Mouse (Mus musculus) layer of hippocampus, adult 11-12 months (tissue): ENCODE results near the gene Agmat.
"Not testable (repeated sequence)": the region's sequence is repeated elsewhere in the genome, so short reads cannot be mapped to it uniquely, and the experiment has no call there.

Source experiments
- DNase-seq: peaks from one replicate; pipeline ENCODE4 v3.0.0; 2022; ENCODE audit warnings: low spot score

Agmat gene

DNA sequence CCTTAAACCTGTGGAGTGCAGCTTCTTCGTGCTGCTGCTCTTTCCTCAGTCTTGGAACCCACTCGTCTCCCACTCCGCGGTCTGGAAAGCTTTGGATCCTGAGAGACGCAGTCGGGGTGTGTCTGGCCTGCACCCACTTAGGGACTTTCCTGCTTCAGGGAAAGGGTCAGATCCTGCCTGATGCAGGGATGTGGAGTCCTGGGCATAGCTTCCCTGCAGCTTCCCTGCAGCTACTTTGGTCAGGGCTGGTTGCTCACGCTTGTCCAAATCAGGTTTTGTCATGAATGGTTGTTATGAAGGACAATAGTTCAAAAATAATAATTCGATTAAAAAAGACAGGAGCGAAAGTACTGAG lies 11.3 kb upstream of the Agmat start:
- DNase-seq: no peak

DNA sequence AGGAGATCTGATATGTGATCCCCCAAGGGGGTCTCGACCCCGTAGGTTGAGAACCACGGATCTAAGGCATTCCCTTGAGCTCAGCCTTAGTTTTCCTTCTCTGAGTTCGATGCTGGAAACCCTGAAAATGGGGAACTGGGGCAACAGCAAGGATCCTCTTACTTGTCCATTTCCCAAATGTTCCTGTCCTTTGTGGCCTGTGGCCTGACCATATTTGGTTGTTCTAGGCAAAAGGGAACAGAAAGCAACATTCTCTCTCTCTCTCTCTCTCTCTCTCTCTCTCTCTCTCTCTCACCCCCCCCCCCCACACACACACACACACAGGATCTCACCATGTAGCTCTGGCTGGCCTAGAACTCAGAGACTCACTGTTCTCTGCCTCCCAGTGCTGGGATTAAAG lies 9.6 kb upstream of the Agmat start:
- no peak for DNase-seq

DNA sequence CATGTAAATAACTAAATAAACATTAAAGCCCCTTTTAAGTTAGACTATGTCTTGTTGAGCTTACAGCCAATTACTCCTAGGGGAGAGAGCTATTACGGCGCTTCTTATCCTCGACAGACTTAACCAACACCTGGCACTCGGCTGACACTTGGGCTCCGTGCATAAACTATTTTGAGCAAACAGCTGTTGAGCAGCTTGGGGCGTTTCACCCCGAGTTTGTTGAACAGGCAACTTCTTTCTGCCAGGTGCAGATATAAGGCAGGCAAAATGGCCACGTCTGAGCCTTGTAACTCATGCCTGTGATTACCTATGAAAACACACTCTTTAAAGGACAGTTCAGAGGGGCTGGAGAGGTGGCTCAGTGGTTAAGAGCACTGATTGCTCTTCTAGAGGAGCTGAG lies 8.5 kb upstream of the Agmat start:
- no peak for DNase-seq

DNA sequence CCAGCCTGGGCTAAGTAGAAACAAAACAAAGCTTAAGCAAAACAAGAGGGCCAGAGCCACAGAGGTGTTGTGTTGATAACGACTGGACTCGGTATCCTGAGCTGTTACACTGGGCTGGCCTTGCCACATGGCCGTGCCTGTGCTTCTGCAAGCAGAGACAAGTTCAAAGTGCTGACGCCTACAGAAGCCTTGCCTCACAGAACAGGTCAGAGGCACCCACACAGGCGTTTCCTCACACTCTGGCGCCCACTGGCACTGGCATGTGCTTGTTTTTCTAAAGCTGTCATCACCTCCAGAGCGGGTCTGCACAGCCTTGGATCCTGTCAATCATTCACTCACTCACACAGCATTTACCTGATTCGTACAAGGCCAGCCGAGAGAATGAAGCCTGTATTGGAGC lies 4.6 kb upstream of the Agmat start:
- DNase-seq: no peak

DNA sequence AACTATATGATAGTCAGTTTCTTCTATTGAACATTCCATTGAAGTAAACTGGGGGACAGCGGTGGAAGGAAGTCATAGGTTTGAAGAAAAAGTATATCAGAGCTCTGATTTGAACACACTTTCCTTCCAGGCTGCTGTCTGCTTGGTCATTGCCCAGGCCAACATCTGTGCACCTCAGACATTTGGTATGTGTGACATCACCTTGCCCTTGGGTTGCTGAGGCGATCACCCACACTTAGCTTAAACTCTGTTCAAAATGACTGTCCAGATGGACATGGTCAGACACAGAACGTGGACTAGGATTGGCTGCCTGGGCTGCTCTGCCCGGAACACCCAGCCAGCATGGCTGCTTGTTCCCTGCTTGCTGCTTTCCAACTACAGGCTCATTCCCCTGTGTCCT lies 4.1 kb upstream of the Agmat start:
- DNase-seq: no peak

DNA sequence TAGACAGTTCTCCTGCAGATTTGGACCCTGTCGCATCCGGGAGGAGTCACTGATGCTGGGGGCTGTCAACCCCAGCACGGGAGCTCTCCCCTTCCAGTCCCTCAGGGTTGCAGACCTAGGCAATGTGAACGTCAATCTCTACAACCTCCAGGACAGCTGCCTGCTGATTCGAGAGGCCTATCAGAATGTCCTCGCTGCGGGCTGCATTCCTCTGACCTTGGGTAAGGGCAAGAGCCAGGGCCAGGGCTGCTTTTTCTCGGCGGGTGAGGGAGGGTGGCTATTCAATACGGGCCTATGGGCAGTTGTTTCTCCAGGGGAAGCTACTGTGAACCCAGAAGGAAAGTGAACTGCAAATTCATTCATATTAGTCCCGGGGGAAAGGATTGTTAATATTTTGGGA lies 3.1 kb downstream of the Agmat start:
- no peak for DNase-seq

- no peak for DNase-seq
Measured at GRCm38 (mm10) chr4:141750826-141751225, 4.4 kb downstream of the Agmat start.

DNA sequence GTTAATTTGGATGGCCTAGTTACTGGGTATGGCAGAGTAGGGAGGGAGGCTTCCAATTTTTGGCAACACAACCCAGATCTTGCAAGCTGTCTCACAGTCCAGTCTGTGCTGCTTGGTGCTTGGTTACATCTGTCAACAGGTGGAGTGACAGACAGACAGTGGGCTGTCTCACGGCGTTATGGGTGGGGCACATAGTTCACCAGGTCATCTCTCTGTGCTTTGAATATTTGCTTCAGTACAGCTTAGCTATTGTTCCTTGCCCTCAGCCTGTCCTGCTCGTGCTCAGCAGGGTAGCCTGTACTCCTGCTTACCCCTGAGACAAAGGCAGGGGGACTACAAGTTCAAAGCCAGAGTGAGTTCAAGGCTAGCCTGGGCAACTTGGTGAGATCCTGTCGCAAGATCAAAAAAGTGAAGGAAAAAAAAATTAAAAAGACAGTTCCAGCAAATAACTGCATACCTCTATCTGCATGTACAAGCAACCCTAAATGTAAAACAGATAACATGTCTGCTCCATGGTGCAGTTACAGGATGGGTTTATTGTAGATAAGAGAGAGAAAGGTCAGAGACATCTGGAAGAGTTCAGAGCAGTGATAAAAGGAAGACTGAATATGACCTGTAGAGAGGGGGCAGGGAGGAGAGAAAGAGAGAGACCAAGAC lies 5.1 kb downstream of the Agmat start:
- DNase-seq: no peak

GRCm38 (mm10) chr4:141752076-141752421 lies 5.6 kb downstream of the Agmat start:
- DNase-seq: no peak

- no peak for DNase-seq
Measured at GRCm38 (mm10) chr4:141755375-141755930, 9.0 kb downstream of the Agmat start.

GRCm38 (mm10) chr4:141757124-141757523 lies 10.7 kb downstream of the Agmat start:
- DNase-seq: no peak

GRCm38 (mm10) chr4:141758874-141759542 lies 12.5 kb downstream of the Agmat start:
- no peak for DNase-seq

- no peak for DNase-seq
Measured at GRCm38 (mm10) chr4:141760942-141761341, 14.5 kb downstream of the Agmat start.

DNA sequence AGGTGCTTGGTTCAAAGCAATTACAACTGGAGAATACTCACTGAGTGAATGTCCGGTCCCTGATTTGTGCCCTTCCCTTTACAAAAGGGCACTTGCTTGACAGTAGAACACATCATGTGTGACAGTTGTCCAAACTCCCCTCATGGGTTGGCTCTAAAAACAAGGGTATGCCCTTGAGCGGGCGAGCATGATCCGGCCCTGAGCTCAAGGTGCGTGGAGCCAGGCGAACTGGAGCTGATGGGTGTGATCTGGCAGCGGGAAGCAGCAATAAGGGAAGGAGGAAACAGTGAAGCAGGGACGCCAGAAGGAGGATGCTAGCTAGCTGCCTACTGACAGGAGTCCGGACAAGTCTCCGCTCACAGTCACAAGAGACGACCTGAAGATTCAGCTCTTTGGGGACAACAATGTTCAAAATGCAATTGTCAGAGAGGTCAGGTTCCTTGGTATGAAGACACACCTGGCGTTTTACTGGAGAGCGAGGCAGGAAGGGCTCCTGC lies 15.7 kb downstream of the Agmat start:
- no peak for DNase-seq

- DNase-seq: no peak
Measured at GRCm38 (mm10) chr4:141763476-141763875, 17.0 kb downstream of the Agmat start.

DNA sequence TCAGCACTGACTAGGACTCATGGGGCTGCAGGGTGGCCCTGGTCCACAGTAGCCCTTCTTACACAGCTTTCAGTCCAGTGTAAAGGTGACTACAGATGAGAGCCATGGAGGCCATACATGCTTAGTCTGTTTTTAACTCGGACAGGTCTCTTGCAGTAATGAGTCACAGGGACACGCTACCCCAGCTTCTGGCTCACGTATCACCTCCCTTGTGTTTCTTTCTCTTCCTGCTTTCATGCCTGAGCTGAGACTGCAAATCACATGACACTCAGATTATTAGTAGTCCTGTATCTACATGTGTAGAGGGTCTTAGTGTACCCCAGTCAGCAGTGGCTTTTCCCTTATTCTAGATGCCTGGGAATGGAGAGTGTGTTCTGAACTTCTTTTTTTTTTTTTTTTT lies 18.5 kb downstream of the Agmat start:
- no peak for DNase-seq

DNA sequence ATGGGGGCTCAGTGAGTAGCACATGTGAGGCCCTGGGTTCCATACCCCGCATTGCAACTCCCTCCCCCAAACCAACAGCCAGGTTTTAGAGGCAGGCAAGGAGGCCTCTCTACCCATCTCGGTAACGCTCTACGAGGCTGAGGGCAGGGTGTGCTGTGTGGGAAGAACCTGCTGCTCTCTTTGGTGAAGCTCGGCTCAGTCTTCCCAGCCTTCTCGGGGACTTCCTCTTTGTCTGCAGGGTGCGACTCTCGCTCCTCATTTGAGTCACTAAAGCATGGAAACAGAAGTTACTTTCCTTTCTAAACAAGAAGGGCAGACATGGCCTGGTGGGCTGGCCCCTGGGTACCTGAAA lies 19.8 kb downstream of the Agmat start:
- DNase-seq: no peak

GRCm38 (mm10) chr4:141766668-141767352 lies 20.3 kb downstream of the Agmat start:
- DNase-seq: peak; percentile 64

DNA sequence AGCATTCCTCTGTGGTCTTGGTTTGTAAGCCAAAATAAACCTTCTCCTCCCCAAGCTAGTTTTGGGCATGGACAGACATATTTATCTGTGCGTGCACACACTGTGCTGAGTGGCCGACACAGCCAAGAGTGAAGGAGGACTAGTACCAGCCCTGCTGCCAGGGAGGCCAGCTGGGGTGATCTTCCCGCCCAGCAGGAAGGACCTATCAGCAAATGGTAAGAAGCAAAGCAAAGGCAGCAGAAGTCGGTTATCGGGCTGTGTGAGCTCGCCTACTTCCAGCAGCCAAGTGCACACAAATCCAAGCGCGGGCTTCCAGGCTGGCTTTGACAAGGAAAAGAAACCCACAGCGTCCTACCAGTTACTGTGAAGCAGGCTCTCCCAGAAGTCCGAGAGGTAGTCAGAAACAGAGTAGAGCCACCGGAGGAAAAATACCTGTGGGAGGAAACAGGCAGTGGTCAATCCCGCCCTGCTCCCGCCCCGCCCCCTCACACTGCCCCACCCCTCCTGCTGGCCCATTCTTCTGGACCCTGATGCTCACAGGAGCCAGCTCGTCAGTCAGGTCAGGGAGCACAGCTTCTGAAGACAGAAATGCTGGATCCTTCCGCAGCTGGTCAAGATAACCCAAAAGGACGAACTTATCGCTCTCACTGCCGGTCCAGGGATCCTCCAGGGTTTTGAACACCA lies 21.0 kb downstream of the Agmat start:
- DNase-seq: peak; percentile 44

DNA sequence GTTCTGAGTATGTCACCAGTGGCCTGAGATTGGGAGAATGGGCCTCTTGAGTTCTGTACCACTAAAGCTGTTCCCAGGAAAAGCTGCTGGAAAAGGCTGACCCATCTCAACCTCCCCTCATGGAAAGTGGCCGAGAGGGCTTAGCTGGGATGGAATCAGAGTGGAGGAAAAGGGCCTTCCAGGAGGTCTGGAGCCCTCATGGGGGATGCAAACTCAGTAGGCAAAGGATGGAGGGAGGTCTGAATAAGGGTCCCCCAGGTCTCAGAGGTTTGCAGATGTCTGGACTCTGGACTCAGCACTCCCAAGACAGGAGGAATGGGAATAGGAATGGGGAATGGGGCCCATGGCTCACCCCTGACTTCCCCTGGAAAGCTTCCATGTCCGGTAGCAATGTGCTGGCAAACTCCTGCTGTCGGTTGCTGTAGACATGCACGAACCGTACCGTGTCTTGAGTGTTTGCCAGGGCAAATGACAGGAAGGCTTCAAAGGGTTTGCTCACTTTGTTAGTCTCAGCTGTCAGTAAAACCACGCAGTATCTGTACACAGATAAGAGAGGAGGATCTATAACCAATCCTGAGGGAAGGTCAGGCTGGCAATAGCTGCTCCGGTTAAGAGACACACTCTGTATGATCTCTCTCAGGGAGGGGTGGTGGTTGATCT lies 23.2 kb downstream of the Agmat start:
- DNase-seq: no peak

- no peak for DNase-seq
Measured at GRCm38 (mm10) chr4:141771823-141772222, 25.4 kb downstream of the Agmat start.

DNA sequence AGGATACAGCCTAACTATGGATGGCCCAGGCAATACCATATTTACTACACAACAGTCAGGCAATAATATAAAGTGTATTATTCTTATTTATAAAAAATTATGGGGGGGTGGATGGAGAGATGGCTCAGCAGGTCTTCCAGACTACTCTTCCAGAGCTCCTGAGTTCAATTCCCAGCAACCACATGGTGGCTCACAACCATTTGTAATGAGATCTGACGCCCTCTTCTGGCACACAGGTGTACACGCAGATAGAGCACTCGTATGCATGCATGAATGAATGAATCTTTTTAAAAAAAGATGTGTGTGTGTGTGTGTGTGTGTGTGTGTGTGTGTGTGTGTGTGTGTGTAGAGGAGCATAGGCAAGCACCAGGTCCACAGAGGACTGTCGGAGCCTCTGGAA lies 26.5 kb downstream of the Agmat start:
- DNase-seq: not testable (repeated sequence)
